Mouse (Mus musculus) limb, embryonic 11.5 days (tissue): ENCODE data around the gene Gal3st1. TPM values are rescaled to one million over a fixed set of nuclear protein-coding genes. Genes with fewer than 3 reads are reported as not detected.
"Not testable (repeated sequence)": the region's sequence is repeated elsewhere in the genome, so short reads cannot be mapped to it uniquely, and the experiment has no call there.

ENCODE experiments used
- ATAC-seq: fragments of 200-750 bp; cut with Nextera tagmentation; 2 replicates; pipeline ENCODE4 v1.8.0; 2017; ENCODE audit warnings: low read depth; ENCODE audit not compliant: insufficient number of reproducible peaks, low FRiP score, low TSS enrichment
- DNase-seq: peaks from one replicate; pipeline ENCODE4 v3.0.0-alpha.2; 2015; ENCODE audit warnings: low spot score
- H3K27ac ChIP-seq: fragments of 300-500 bp; sonication (generic); replicated peaks from 2 replicates; pipeline ENCODE4 v1.5.1; 2014; ENCODE audit warnings: low read depth, mild to moderate bottlenecking, low read length
- H3K27me3 ChIP-seq: fragments of 300-500 bp; sonication (generic); 2 replicates; pipeline ENCODE4 v1.6.1; 2014; ENCODE audit warnings: mild to moderate bottlenecking, low read length, mixed read lengths; ENCODE audit not compliant: control insufficient read depth, insufficient read depth
- H3K36me3 ChIP-seq: fragments of 300-500 bp; sonication (generic); 2 replicates; pipeline ENCODE4 v1.6.1; 2014; ENCODE audit warnings: mild to moderate bottlenecking, low read length, moderate library complexity, mixed read lengths; ENCODE audit not compliant: control insufficient read depth, insufficient read depth
- H3K4me1 ChIP-seq: fragments of 300-500 bp; sonication (generic); 2 replicates; pipeline ENCODE4 v1.6.1; 2014; ENCODE audit warnings: low read length, mixed read lengths; ENCODE audit not compliant: control insufficient read depth, insufficient read depth
- H3K4me2 ChIP-seq: fragments of 300-500 bp; sonication (generic); 2 replicates; pipeline ENCODE4 v1.6.1; 2014; ENCODE audit warnings: low read depth, mild to moderate bottlenecking, moderate library complexity; ENCODE audit not compliant: severe bottlenecking
- H3K4me3 ChIP-seq: fragments of 300-500 bp; sonication (generic); 2 replicates; pipeline ENCODE4 v1.5.1; 2014; ENCODE audit warnings: low read depth, low read length
- H3K9ac ChIP-seq: fragments of 300-500 bp; sonication (generic); 2 replicates; pipeline ENCODE4 v1.6.1; 2014; ENCODE audit warnings: mild to moderate bottlenecking, low read length
- H3K9me3 ChIP-seq: fragments of 300-500 bp; sonication (generic); 2 replicates; pipeline ENCODE4 v1.6.1; 2016; ENCODE audit warnings: low read length; ENCODE audit not compliant: control insufficient read depth
- WGBS: fragments of 180-500 bp; shearing (Covaris S2); extraction: QIAGEN DNeasy Blood & Tissue Kit; methylation state at CpG from one replicate; pipeline ENCODE4 v1.1.7; 2014; 5-methylcytosine and 5-hydroxymethylcytosine counted together
- polyA plus RNA-seq: library from polyadenylated mRNA; unstranded; fragments of >200 nt; fragmentation: Nextera tagmentation; extraction: Ambion mirVana; gene quantifications from 2 replicates; pipeline ENCODE4 v1.2.1, GENCODE M21; 2014

Gal3st1 gene
- polyA plus RNA-seq, result 2.6 and 3.2 TPM in 2 replicates

DNA sequence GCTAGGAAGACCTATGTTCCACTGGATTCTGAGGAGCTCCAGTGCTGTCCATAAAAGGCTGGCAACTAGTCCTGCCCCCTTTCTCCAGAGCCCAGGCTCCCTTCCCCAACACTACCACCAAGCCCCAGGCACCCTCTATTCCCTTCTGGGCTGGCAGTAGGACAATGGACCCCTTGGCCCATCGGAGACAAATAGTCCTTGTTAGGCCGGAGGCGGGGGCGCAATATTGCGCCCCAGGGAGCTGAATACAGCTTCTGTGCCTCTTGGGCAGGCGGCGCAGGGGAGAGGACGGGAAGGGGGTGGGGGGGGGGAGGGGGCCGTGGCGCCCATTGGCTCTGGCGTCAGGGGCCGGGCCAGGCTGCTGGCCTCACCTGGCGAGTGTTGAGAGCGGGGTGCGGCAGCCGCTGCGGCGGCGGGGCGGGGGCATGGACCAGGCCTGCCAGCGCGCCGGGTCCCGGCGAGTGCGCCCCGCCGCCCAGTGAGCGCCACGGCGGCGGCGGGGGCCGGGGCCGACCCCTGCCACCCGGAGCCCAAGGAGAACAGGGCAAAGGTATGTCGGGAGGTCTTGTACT, at the start of gene Gal3st1:
Gal3st1 (plus strand) TSS at position 346 of the 572 bp plus-strand sequence.
- no peaks in the 10 kb centered on the region for H3K9me3 ChIP-seq
- ATAC-seq (peak; percentile 58), DNase-seq (peak; percentile 52)
- H3K27ac ChIP-seq, result no peak within 1 kb of the TSS
- H3K27me3 ChIP-seq, result no peaks in the 10 kb centered on the region
- peak within 1 kb of the TSS; percentile 51; the same call in 1 of the 2 replicates for H3K9ac ChIP-seq
- H3K4me1 ChIP-seq, result 0 out of 2 replicates have a peak, but pooled peaks cover 10% of the 10 kb centered on the region
- H3K36me3 ChIP-seq, result peaks cover 5% of the 10 kb centered on the region; the same call in 1 of the 2 replicates
- WGBS, result 1% methylated on average over 35 of the region's 37 CpGs
- peak within 1 kb of the TSS; percentile 68 for H3K4me2 ChIP-seq
- peak within 1 kb of the TSS; percentile 32 for H3K4me3 ChIP-seq

DNA sequence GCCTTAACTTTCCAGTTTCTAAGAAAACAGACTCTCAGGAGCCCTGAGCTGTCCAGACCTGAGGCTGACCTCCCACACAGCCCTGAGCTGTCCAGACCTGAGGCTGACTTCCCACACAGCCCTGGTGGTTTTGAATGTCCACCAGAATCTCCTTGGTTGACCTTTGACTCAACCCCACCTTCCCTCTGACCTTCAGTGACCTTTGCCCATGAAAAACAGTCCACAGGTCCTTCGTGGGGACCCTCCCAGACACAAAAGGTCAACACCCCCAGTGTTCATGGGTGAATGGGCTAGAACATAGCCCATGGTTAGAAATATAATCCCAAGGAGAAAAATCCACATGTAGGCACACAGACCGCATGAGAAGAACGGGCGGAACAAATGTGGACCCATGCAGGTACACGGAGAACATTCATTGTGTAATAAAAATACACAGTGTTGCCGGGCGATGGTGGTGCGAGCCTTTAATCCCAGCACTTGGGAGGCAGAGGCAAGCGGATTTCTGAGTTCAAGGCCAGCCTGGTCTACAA, 49.6 kb upstream of the Gal3st1 start:
- no peak overlapping the region for H3K4me2 ChIP-seq
- no peak overlapping the region for H3K4me3 ChIP-seq
- no peaks in the 10 kb centered on the region for H3K27me3 ChIP-seq
- whole genome bisulfite sequencing, result 89% methylated on average over 9 of the region's 9 CpGs
- no peaks in the 10 kb centered on the region for H3K9me3 ChIP-seq
- H3K36me3 ChIP-seq, result no peaks in the 10 kb centered on the region
- H3K9ac ChIP-seq, result no peak overlapping the region
- H3K27ac ChIP-seq, result no peak overlapping the region
- peaks cover 4% of the 10 kb centered on the region for H3K4me1 ChIP-seq
- ATAC-seq (no peak), DNase-seq (no peak)

DNA sequence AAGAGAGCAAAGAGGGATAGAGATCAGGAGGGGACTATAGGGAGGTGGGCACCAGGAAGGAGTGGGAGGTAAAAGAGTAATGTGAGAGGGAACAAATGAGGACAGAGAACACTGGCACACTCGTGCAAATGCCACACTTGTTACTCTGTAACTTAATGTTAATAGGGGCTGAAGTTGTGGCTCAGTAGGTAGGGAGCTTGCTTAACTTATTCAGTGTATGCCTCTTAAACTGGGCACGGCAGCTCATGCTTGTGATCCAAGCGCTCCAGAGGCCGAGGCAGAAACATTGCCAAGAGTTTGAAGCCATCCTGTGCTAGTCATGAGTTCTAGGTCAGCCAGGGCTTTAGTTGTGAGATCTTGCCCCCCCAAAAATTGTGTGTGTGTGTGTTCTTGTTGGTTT, 48.3 kb upstream of the Gal3st1 start:
- Histone ChIP-seq H3K4me2 (no peak overlapping the region), H3K27me3 (no peaks in the 10 kb centered on the region), H3K4me1 (peaks cover 4% of the 10 kb centered on the region), H3K4me3 (no peak overlapping the region), H3K9me3 (no peaks in the 10 kb centered on the region), H3K27ac (no peak overlapping the region), H3K9ac (no peak overlapping the region; the same call in 1 of the 2 replicates), H3K36me3 (no peaks in the 10 kb centered on the region)
- WGBS, result 76% methylated on average over 4 of the region's 4 CpGs
- DNase-seq (no peak), ATAC-seq (no peak)

DNA sequence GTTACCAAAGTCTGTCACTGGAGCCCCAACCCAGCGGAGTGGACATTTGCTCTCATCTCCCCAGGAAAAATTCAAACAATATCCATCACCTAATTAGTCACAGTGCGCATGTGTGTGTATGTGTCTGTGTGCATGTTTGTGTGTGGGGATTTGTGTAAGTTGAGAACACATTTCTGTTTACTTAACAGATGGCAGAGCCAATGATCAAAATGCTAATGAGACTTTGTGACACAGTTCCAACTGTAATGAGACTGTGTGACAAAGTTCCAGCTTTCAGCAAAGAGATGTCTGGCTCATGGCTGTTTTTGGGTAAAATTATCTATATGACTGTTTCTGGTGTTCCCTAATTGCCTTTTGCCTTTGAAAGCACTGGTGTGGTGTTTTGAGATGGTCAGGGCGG, 47.1 kb upstream of the Gal3st1 start:
- no peak overlapping the region for H3K4me3 ChIP-seq
- no peak for DNase-seq
- H3K4me2 ChIP-seq, result no peak overlapping the region
- no peaks in the 10 kb centered on the region for H3K27me3 ChIP-seq
- no peaks in the 10 kb centered on the region for H3K9me3 ChIP-seq
- peaks cover 1% of the 10 kb centered on the region for H3K4me1 ChIP-seq
- no peak overlapping the region for H3K9ac ChIP-seq
- H3K27ac ChIP-seq, result no peak overlapping the region
- no peaks in the 10 kb centered on the region for H3K36me3 ChIP-seq
- WGBS, result 77% methylated on average over 3 of the region's 3 CpGs
- ATAC-seq, result no peak

DNA sequence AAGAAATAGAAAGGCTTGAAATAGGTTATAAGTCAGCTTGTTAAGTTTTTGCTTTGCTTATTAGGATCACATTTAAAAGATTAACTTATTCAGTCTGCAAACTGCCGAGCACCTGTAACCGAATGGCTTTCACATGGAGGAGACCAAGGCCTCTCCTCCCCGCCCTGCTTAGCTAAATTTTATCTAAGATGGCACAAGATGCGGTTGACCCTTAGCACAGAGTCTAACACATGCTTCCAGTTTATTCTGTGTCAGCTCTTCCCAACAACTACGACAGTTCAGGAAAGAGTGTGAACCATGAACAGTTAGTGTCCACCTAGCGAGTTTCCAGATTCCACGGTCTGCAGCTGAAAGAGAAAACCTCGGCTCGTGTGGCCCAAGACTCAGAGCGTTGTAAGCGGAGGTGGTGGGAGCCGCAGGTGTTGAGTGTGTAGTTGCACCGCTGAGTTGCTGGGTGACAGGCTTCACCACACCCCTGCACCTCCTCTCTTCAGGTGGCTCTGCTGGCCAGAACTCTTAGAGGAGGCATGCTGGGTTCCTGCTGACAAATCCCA, 46.0 kb upstream of the Gal3st1 start:
- no peaks in the 10 kb centered on the region for H3K9me3 ChIP-seq
- WGBS, result 77% methylated on average over 13 of the region's 13 CpGs
- DNase-seq (no peak), ATAC-seq (no peak)
- no peak overlapping the region for H3K4me2 ChIP-seq
- H3K9ac ChIP-seq, result no peak overlapping the region
- H3K36me3 ChIP-seq, result no peaks in the 10 kb centered on the region
- no peak overlapping the region for H3K27ac ChIP-seq
- H3K4me1 ChIP-seq, result no peaks in the 10 kb centered on the region
- no peaks in the 10 kb centered on the region for H3K27me3 ChIP-seq
- H3K4me3 ChIP-seq, result no peak overlapping the region

DNA sequence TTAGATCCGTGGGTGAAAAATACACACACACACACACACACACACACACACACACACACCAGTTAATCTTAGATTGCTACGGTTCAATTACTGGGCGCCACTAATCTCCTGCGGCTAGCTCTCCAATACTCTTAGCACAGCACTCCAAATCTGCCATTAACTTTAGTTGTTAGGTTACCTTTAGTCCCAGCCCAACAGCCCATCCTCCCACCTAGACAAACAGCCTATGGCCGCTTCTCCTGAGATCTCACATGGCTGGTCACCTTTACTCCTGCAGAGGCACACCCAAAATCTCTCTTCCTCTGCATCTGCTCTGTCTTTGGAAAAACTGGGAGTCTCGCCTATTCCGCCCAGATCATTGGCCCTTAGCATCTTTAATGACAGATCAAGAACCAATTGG, 42.1 kb upstream of the Gal3st1 start:
- no peaks in the 10 kb centered on the region for H3K27me3 ChIP-seq
- no peak for DNase-seq
- H3K36me3 ChIP-seq, result no peaks in the 10 kb centered on the region
- no peak overlapping the region for H3K27ac ChIP-seq
- H3K4me3 ChIP-seq, result no peak overlapping the region
- H3K4me2 ChIP-seq, result no peak overlapping the region
- no peaks in the 10 kb centered on the region for H3K4me1 ChIP-seq
- WGBS, result 89% methylated on average over 7 of the region's 7 CpGs
- ATAC-seq, result no peak
- no peaks in the 10 kb centered on the region for H3K9me3 ChIP-seq
- H3K9ac ChIP-seq, result no peak overlapping the region

DNA sequence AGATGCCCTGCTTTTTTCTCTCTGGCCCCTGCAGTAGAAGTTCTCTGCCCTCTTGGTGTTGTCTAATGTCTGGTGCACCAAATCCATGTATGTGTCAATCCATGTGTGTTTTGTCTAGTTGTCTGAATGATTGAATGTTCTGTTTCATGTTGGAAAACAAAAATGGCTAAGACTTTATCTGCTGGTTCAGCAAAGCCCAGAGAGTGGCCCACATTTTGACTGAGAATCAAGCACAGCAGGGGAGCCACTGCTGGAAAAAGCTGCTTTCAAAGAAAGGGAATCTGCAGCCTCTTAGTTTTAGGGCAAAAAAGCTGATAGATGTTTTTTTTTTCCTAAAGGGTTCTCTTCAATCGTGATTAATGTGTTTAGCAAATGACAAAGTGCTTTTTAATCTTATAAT, 37.0 kb upstream of the Gal3st1 start:
- WGBS, result 33% methylated on average over 1 of the region's 1 CpGs
- no peak overlapping the region for H3K27ac ChIP-seq
- no peak overlapping the region for H3K4me3 ChIP-seq
- no peaks in the 10 kb centered on the region for H3K9me3 ChIP-seq
- DNase-seq (no peak), ATAC-seq (no peak)
- no peak overlapping the region for H3K9ac ChIP-seq
- no peaks in the 10 kb centered on the region for H3K27me3 ChIP-seq
- H3K36me3 ChIP-seq, result no peaks in the 10 kb centered on the region
- H3K4me2 ChIP-seq, result no peak overlapping the region
- H3K4me1 ChIP-seq, result no peaks in the 10 kb centered on the region

DNA sequence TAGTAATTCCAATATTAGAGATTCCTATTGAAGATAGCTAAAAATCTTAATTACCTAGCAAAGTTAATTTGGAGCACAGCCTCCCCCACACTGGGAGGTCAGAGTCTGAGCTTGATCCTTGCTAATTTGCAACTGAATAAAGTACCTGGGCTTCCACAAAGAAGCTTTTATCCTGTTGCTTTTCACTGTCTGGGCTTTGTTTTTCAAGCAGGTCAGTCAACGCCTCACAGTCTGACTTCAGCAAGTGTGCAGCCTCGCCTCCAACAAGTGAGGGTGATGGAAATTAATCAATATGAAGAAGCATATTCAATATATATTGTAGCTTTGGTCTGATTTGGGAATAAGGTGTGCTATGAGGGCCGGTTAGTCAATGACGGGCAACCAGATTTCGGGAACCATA, 28.6 kb upstream of the Gal3st1 start:
- not testable (repeated sequence) for ATAC-seq, H3K27me3 ChIP-seq, H3K36me3 ChIP-seq, H3K27ac ChIP-seq, H3K4me1 ChIP-seq, DNase-seq, H3K9ac ChIP-seq, H3K9me3 ChIP-seq, H3K4me2 ChIP-seq, H3K4me3 ChIP-seq
- 87% methylated on average over 5 of the region's 5 CpGs for WGBS
